Mouse (Mus musculus) layer of hippocampus, adult 9-11 months (tissue): ENCODE data around the gene Aldoc.
A peak's percentile ranks its signal among the peaks of the same experiment; 100 is the strongest.
"Not testable (repeated sequence)": the region's sequence is repeated elsewhere in the genome, so short reads cannot be mapped to it uniquely, and the experiment has no call there.

ENCODE experiments used
- DNase-seq: peaks from one replicate; pipeline ENCODE4 v3.0.0; 2022

Aldoc gene

GRCm38 (mm10) chr11:78322860-78323259 lies at the start of gene Aldoc:
Gene Aldoc (plus strand): TSS chr11:78322968.
- DNase-seq: peak; percentile 91

- DNase-seq: no peak
Measured at GRCm38 (mm10) chr11:78275596-78275995, 47.2 kb upstream of the Aldoc start.

- DNase-seq: not testable (repeated sequence)
Measured at GRCm38 (mm10) chr11:78276169-78276568, 46.6 kb upstream of the Aldoc start.

- DNase-seq: no peak
Measured at GRCm38 (mm10) chr11:78278853-78279252, 43.9 kb upstream of the Aldoc start.

GRCm38 (mm10) chr11:78279586-78279985 lies 43.2 kb upstream of the Aldoc start:
- DNase-seq: peak; percentile 73

- DNase-seq: no peak
Measured at GRCm38 (mm10) chr11:78289146-78289763, 33.5 kb upstream of the Aldoc start.

- no peak for DNase-seq
Measured at GRCm38 (mm10) chr11:78290654-78291053, 32.1 kb upstream of the Aldoc start, which contains the start of gene BC030499. Gene BC030499 (plus strand): TSS chr11:78290841.

GRCm38 (mm10) chr11:78294585-78294984 lies 28.2 kb upstream of the Aldoc start:
- DNase-seq: no peak

- DNase-seq: no peak
Measured at GRCm38 (mm10) chr11:78300917-78301316, 21.9 kb upstream of the Aldoc start.

GRCm38 (mm10) chr11:78301357-78302084 lies 21.2 kb upstream of the Aldoc start, which contains the start of gene Spag5:
Gene Spag5 (plus strand): TSS chr11:78301529.
- DNase-seq: peak; percentile 95

- DNase-seq: no peak
Measured at GRCm38 (mm10) chr11:78305272-78305671, 17.5 kb upstream of the Aldoc start.

- DNase-seq: no peak
Measured at GRCm38 (mm10) chr11:78310861-78311511, 11.8 kb upstream of the Aldoc start.

GRCm38 (mm10) chr11:78313662-78314061 lies 9.1 kb upstream of the Aldoc start:
- DNase-seq: no peak

- no peak for DNase-seq
Measured at GRCm38 (mm10) chr11:78318411-78318810, 4.4 kb upstream of the Aldoc start.

GRCm38 (mm10) chr11:78322076-78322831 lies 514 bp upstream of the Aldoc start:
- peak; percentile 54 for DNase-seq

GRCm38 (mm10) chr11:78324000-78324785 lies 1.4 kb downstream of the Aldoc start:
- peak; percentile 43 for DNase-seq

- no peak for DNase-seq
Measured at GRCm38 (mm10) chr11:78324965-78325364, 2.2 kb downstream of the Aldoc start.

GRCm38 (mm10) chr11:78327215-78327614 lies 4.4 kb downstream of the Aldoc start:
- DNase-seq: no peak

- peak; percentile 96 for DNase-seq
Measured at GRCm38 (mm10) chr11:78327634-78328511, 5.1 kb downstream of the Aldoc start, which contains the start of gene Pigs. Gene Pigs (plus strand): TSS chr11:78328415.

GRCm38 (mm10) chr11:78328512-78329056 lies 5.8 kb downstream of the Aldoc start:
- no peak for DNase-seq

GRCm38 (mm10) chr11:78332676-78333075 lies 9.9 kb downstream of the Aldoc start:
- DNase-seq: no peak
